Mouse (Mus musculus) olfactory bulb, adult 2 months (tissue): ENCODE measurements around the gene Klhl29. TPM values are rescaled to one million over a fixed set of nuclear protein-coding genes. Genes with fewer than 3 reads are reported as not detected.

ENCODE experiments used
- H3K27ac ChIP-seq: fragments of 200-500 bp; 2 replicates; pipeline ENCODE4 v1.5.1; 2012; ENCODE audit warnings: low read depth, low read length; ENCODE audit not compliant: insufficient read depth
- H3K4me1 ChIP-seq: fragments of 200-500 bp; 2 replicates; pipeline ENCODE4 v1.6.1; 2012; ENCODE audit warnings: low read length; ENCODE audit not compliant: control insufficient read depth, insufficient read depth
- H3K4me3 ChIP-seq: fragments of 200-500 bp; 2 replicates; pipeline ENCODE4 v1.5.1; 2012; ENCODE audit warnings: mild to moderate bottlenecking, low read depth, low read length, moderate library complexity; ENCODE audit not compliant: insufficient read depth
- CTCF ChIP-seq: fragments of 200-500 bp; IDR thresholded peaks from 2 replicates; pipeline ENCODE4 v1.5.1; 2012; ENCODE audit warnings: low read depth, mild to moderate bottlenecking, low read length, moderate library complexity; ENCODE audit not compliant: insufficient read depth
- POLR2A ChIP-seq: fragments of 200-500 bp; IDR thresholded peaks from 2 replicates; pipeline ENCODE4 v1.6.1; 2012; ENCODE audit warnings: mild to moderate bottlenecking, low read depth, low read length, moderate library complexity; ENCODE audit not compliant: insufficient read depth
- WGBS: fragments of 180-500 bp; shearing (Covaris S2); methylation state at CpG from one replicate; pipeline ENCODE4 v1.1.7; 2018; 5-methylcytosine and 5-hydroxymethylcytosine counted together
- polyA plus RNA-seq: library from polyadenylated mRNA; stranded (reverse); fragments of >200 nt; gene quantifications from 2 replicates; pipeline ENCODE4 v1.2.4, GENCODE M21; 2012; ENCODE audit warnings: low replicate concordance; ENCODE audit not compliant: missing spikeins, insufficient read depth, insufficient read length

The Klhl29 gene
- not detected in 2 replicates for polyA plus RNA-seq

GRCm38 (mm10) chr12:5375616-5376461 is at the start of gene Klhl29:
TSS of gene Klhl29 (minus strand) at chr12:5375682.
- peak within 1 kb of the TSS; percentile 96 for H3K27ac ChIP-seq
- H3K4me1 ChIP-seq, result peaks cover 7% of the 10 kb centered on the region; the same call in 1 of the 2 replicates
- peak; percentile 90 for TF ChIP-seq POLR2A
- TF ChIP-seq CTCF, result no peak
- WGBS, result 3% methylated on average over 66 of the region's 66 CpGs
- peak within 1 kb of the TSS; percentile 97 for H3K4me3 ChIP-seq

DNA sequence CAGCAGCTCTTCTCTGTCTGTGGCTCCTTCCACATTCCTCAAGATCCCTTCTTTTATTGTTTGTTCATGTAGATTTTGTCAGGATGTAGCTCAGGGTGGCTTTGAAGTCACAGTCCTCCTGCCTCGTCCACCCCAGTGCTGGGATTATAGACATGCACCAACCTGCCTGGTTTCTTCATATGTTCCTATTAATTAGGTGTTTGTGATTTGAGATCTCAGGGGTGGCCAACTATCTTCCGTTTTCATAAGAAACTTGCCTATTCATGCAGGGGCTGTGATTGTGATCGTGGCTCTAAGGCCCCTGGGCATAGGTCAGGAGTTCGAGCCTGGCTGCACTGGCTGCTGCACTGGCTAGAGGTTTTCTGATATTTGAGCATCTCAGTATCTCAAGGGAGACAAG is 49.8 kb upstream of the Klhl29 start:
- 81% methylated on average over 4 of the region's 4 CpGs for WGBS
- no peak for TF ChIP-seq CTCF
- no peak for TF ChIP-seq POLR2A

GRCm38 (mm10) chr12:5415806-5416205 is 40.3 kb upstream of the Klhl29 start:
- TF ChIP-seq POLR2A, result no peak
- no peak for TF ChIP-seq CTCF
- Histone ChIP-seq H3K4me1 (peaks cover 9% of the 10 kb centered on the region), H3K4me3 (no peak overlapping the region), H3K27ac (no peak overlapping the region)
- 34% methylated on average over 3 of the region's 3 CpGs for WGBS

More for the DNA sequence above, 49.8 kb upstream of the Klhl29 start:
- Histone ChIP-seq H3K27ac (no peak overlapping the region), H3K4me1 (no peaks in the 10 kb centered on the region; the same call in 1 of the 2 replicates), H3K4me3 (no peak overlapping the region)

DNA sequence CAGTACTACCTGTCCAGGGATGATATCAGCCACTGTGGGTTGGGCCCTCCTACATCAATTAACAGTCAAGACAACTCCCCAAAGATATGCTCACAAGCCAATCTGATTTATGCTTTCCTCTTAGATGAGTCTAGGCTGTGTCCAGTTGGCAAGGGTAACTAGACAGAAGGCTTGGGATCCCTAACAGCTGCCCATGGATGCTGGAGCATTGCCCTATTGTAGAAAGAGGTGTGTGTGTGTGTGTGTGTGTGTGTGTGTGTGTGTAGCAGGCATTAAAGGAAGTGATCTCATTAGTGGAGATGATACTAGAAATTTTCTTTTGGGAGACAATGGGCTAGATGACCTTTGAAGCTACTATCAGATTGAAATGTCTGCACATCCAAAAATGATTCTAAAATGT is 38.5 kb upstream of the Klhl29 start:
- Histone ChIP-seq H3K4me1 (peaks cover 15% of the 10 kb centered on the region), H3K4me3 (no peak overlapping the region), H3K27ac (no peak overlapping the region)
- TF ChIP-seq POLR2A (no peak), CTCF (no peak)

DNA sequence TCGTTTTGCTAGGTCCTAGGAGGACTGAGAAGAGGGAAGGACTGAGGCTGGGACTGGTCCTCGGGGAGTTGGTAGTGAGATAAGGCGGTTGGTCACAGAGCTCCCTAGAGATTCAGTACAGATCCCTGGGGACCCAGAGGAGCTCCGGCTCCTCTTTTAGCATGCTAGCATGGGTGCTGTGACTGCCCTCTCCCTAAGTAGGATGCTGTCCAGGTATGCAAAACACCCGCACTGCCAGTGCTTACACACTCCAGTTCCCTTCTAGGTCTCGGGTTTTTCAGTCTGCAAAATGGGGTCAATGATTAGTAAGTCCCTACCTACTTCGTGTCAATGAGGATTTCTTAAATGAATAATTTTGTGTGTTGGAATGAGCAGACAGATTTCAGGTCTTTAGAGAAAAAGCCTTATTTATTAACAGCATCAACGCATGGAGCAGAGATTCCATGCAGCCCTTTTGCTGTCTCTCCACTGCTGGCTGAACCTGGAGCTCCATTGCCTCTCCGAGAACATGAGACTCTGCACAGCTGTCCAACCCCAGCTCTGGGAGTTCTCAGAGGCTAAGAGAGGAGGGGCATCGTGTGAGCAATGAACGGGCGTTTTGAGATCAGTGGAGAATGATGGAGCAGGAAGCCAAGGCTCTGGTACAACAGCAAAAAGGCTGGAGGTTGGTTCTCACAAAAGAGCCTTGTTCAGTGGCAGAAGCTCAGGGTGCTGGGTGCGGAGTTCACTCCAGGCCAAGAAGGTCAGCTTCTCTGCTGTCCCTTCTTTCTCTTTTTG is 36.5 kb upstream of the Klhl29 start:
- Histone ChIP-seq H3K4me3 (no peak overlapping the region), H3K4me1 (peaks cover 15% of the 10 kb centered on the region), H3K27ac (no peak overlapping the region)
- no peak for TF ChIP-seq CTCF
- no peak for TF ChIP-seq POLR2A
- 82% methylated on average over 13 of the region's 13 CpGs for WGBS

GRCm38 (mm10) chr12:5411346-5411745 is 35.9 kb upstream of the Klhl29 start:
- WGBS, result 85% methylated on average over 4 of the region's 4 CpGs
- H3K4me1 ChIP-seq, result peaks cover 15% of the 10 kb centered on the region
- no peak for TF ChIP-seq CTCF
- TF ChIP-seq POLR2A, result no peak
- no peak overlapping the region for H3K27ac ChIP-seq
- H3K4me3 ChIP-seq, result no peak overlapping the region

- TF ChIP-seq POLR2A (no peak), CTCF (peak; percentile 91)
- no peak overlapping the region for H3K27ac ChIP-seq
- no peak overlapping the region for H3K4me3 ChIP-seq
- H3K4me1 ChIP-seq, result peaks cover 14% of the 10 kb centered on the region
- 8% methylated on average over 16 of the region's 16 CpGs for WGBS
Observed at GRCm38 (mm10) chr12:5410391-5411115, 35.1 kb upstream of the Klhl29 start.

DNA sequence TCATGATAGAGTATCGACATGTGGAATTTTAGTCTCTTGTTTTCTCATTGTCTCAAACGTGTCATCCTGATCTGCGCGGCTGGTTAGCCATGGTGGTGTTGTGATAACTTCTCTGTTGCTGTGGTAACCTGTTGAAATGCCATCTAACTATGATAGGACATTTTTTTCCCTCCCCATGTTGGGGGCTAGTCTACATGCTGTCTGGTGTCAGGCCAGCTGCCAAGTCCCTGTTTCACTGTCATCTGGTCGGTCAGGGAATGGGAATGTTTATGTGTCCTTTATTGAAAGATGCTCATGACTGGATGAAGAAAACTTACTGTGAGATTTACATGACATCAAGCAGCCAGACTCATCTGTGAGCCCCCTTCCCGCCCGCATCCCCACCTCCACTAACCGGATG is 31.7 kb upstream of the Klhl29 start:
- 92% methylated on average over 8 of the region's 8 CpGs for WGBS
- no peak for TF ChIP-seq POLR2A
- TF ChIP-seq CTCF, result no peak
- Histone ChIP-seq H3K4me3 (no peak overlapping the region), H3K4me1 (peaks cover 12% of the 10 kb centered on the region), H3K27ac (no peak overlapping the region)
